Mouse (Mus musculus): ENCODE results near the gene Fam71a.
"Not testable (repeated sequence)": the region's sequence is repeated elsewhere in the genome, so short reads cannot be mapped to it uniquely, and the experiment has no call there.

Fam71a gene

GRCm38 (mm10) chr1:191181469-191182259, 17.0 kb upstream of the Fam71a start:
- no peak for DNase-seq (ENCODE audit: low spot score in 2 of 2)

- DNase-seq (ENCODE audit: low spot score in 2 of 2): no peak
Measured at GRCm38 (mm10) chr1:191180397-191180796, 15.8 kb upstream of the Fam71a start.

DNA sequence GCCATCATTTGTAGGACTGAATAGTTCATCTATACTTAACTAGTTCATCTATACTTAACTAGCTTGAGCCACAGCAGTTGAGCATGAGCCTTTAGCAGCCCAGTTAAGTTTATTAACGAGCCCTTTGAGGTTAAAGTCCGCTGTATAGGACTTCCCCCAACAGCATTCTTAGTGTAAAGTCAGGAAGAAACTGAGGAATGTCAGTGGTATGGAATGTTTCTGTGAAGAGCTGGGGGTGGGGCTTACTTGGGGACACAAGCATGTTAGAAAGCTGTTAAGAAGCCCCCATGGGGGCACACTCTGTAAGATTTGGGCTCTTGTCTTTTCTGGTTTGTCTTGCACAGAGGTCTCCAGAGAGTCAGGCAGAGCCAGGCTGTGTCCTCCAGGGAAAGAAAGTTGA, 15.2 kb upstream of the Fam71a start:
- no peak for DNase-seq (ENCODE audit: low spot score in 2 of 2)

GRCm38 (mm10) chr1:191178511-191179188, 14.0 kb upstream of the Fam71a start:
- no peak for DNase-seq (ENCODE audit: low spot score in 2 of 2)

GRCm38 (mm10) chr1:191176887-191177286, 12.3 kb upstream of the Fam71a start:
- DNase-seq (ENCODE audit: low spot score in 2 of 2): no peak

- peak in 1 of 2 experiments; percentile 23 for DNase-seq (ENCODE audit: low spot score in 2 of 2)
Measured at GRCm38 (mm10) chr1:191172487-191172886, 7.9 kb upstream of the Fam71a start.

- no peak for DNase-seq (ENCODE audit: low spot score in 2 of 2)
Measured at GRCm38 (mm10) chr1:191170444-191170843, 5.8 kb upstream of the Fam71a start.

GRCm38 (mm10) chr1:191166189-191166588, 1.6 kb upstream of the Fam71a start:
- DNase-seq (ENCODE audit: low spot score in 2 of 2): no peak

DNA sequence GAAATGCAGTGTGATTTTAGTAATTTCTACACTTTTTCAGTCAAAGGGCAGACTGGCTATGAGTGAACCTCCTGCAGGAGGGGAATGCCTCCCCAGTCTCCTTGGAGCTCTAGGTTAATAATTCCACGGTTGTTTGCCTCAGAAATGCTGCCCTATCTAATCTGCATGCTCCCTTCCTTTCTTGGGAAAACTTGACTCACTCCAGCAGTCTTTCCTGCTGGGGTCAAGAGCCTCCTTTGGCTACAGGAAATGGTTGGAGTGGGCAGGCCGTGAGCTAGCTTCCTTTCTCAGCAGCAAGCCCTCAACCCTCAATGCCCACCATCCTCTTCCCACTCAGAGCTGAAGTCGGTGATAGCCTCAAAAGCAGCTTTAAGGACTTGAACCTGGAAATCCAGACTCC, 10.3 kb downstream of the Fam71a start:
- no peak for DNase-seq (ENCODE audit: low spot score in 2 of 2)

DNA sequence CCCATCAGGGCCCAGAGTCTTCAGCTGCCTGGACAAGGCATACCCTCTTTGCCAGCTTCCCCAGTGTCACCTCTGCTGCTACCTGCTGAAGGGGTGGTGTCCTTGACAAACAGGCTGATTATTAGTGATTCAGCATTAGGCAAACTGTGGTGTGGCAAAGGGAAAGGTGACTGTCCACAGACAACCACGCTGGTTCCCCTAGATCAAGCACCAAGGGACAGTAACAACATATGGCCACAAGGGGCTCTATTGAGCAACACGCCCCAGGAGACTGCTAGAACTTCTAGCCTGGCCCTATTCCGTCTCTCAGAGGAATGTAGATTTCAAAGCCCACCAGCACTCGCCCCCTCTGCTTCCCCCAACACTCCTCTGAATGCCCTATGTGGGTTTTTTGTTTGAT, 11.6 kb downstream of the Fam71a start:
- DNase-seq (ENCODE audit: low spot score in 2 of 2): peak in 1 of 2 experiments; percentile 20

- no peak for DNase-seq (ENCODE audit: low spot score in 2 of 2)
Measured at GRCm38 (mm10) chr1:191150924-191151605, 13.6 kb downstream of the Fam71a start.

- DNase-seq (ENCODE audit: low spot score in 2 of 2): not testable (repeated sequence)
Measured at GRCm38 (mm10) chr1:191149489-191149888, 15.1 kb downstream of the Fam71a start.

GRCm38 (mm10) chr1:191140983-191141382, 23.6 kb downstream of the Fam71a start:
- no peak for DNase-seq (ENCODE audit: low spot score in 2 of 2)

- no peak for DNase-seq (ENCODE audit: low spot score in 2 of 2)
Measured at GRCm38 (mm10) chr1:191138874-191139495, 25.6 kb downstream of the Fam71a start.

DNA sequence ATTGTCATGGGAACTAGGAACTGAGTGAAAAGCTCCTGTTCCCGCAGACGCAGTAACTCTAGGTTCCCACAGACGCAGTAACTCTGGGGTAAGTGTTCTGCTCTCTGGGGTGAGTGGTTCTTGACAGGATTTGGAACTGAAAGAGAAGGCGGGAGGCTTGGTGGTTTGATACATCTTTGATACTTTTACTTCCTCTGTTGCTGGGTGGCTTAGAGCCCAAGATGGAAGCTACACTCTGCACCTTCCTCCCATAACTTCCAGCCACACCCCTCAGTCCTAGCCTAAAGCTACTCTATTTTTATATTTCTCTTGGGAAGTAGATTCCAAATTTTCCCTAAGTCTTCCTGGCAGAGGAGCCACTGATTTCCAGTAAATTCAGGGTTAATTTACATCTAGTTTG, 26.2 kb downstream of the Fam71a start:
- DNase-seq (ENCODE audit: low spot score in 2 of 2): no peak

DNA sequence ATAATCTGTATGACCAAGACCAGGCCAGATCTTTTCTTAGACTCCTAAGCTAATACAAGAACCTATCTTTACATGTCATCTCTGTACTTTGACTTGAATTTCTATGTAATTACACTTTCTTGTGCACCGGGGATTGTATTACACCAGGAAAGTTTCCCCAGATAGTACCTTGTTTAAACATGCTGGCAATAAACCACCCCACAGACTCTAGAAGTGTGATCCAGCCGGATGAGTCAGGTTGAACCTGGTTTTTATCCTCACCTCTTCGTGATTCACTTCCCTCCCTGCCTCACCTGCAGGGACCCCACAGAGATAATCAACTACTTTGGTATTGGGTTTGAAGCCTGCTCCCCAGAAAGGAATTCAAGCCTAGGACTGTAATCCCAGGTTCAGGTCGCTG, 29.2 kb downstream of the Fam71a start:
- no peak for DNase-seq (ENCODE audit: low spot score in 2 of 2)

DNA sequence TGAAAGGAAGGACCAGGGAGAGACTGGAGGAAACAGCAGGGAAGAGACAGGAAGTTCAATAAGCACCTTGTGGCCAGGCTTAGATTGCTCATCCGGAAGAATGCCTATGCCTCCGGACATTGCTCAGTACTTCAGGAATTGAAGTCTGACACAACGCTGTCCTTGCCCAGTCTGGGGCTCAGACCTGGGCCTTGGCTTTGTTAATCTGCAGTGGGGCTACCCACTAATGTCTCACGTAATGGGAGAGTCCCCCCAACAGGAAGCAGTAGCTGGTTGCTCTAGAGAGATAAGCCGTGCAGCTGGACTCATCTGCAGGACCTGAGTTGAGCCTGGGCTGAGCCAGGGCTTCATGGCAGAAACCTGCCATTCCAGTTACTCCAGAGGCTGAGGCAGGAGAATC, 31.7 kb downstream of the Fam71a start:
- DNase-seq (ENCODE audit: low spot score in 2 of 2): no peak

- DNase-seq (ENCODE audit: low spot score in 2 of 2): no peak
Measured at GRCm38 (mm10) chr1:191132240-191132639, 32.4 kb downstream of the Fam71a start.

DNA sequence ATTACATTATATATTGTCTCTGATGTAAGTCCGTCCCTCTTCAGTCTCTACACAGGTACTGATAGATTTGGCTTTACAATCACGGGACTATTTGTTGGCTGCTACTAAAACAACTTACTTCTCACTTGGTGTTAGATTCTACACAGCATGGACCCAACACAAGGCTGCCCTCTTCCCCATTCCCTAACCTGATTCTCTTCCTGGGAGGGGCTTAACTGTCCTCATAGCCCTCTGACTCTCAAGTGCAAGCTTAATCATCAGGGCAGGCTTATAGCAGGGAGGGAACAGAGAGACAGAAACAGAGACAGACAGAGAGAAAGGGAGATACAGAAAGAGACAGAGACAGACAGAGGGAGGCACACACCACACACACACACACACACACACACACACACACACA, 32.9 kb downstream of the Fam71a start:
- no peak for DNase-seq (ENCODE audit: low spot score in 2 of 2)

DNA sequence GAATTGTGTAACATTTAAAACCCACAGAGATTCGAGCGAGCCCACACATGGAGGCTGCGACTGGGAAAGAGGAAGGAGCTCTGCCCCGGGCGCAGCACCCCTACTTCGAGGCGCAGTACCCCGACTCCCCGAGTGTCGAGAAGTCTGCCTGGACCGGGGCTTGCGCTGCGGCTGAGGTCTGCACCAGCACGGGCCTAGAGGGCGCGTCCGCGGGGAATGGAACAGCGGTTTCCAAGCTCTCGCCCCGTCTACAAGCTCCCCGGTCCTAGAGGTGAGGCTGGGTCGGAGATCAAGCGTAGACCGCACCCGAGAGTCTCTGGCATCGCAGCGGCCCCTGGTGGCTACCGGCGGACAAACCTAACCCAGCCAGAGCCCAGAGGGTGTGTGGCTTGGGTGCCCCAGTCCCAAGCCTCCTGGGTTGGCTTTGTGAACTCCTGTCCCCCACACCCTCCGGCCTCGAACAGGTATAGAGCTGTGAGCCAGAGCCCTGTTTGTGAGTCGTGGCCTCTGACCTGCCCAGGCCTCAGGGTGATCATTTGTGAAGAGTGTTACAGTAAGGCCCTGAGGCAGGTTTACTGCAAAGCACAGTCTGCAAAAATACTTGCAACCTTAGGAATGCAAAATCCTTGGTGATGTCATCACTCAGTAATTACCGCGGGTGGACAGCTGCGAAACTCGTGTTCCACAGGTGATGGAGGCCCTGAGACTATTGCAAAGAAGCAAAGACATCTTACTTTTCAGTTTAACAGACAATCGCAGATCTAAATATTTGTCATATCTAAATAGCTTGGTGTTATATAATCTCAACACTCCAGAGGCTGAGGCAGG, 38.6 kb downstream of the Fam71a start:
- peak in 1 of 2 experiments; percentile 58 for DNase-seq (ENCODE audit: low spot score in 2 of 2)

GRCm38 (mm10) chr1:191124288-191124687, 40.3 kb downstream of the Fam71a start:
- DNase-seq (ENCODE audit: low spot score in 2 of 2): no peak
